Mouse (Mus musculus) ES-Bruce4 (cell line): Measurements from ENCODE around the gene Smim20. TPM values are rescaled to one million over a fixed set of nuclear protein-coding genes. Genes with fewer than 3 reads are reported as not detected.

Source experiments
- H3K27ac ChIP-seq: 2 replicates; pipeline ENCODE4 v1.5.1; 2012; ENCODE audit warnings: low read length, inconsistent platforms; ENCODE audit not compliant: insufficient read depth
- H3K27me3 ChIP-seq: 2 replicates; pipeline ENCODE4 v1.6.1; 2012; ENCODE audit warnings: mild to moderate bottlenecking, low read length, inconsistent platforms; ENCODE audit not compliant: control insufficient read depth, poor library complexity, insufficient read depth, severe bottlenecking
- H3K36me3 ChIP-seq: 2 replicates; pipeline ENCODE4 v1.6.1; 2012; ENCODE audit warnings: inconsistent platforms, mild to moderate bottlenecking, low read length, moderate library complexity; ENCODE audit not compliant: control insufficient read depth, poor library complexity, insufficient read depth, severe bottlenecking
- H3K4me1 ChIP-seq: one replicate; pipeline ENCODE4 v1.8.1; 2011; ENCODE audit warnings: low read length; ENCODE audit not compliant: control insufficient read depth, insufficient read depth
- H3K4me3 ChIP-seq: 2 replicates; pipeline ENCODE4 v1.5.1; 2011; ENCODE audit warnings: low read depth, mild to moderate bottlenecking, low read length
- H3K9ac ChIP-seq: 2 replicates; pipeline ENCODE4 v1.6.1; 2012; ENCODE audit warnings: low read depth, mild to moderate bottlenecking, inconsistent platforms; ENCODE audit not compliant: poor library complexity, severe bottlenecking
- H3K9me3 ChIP-seq: replicated peaks from 2 replicates; pipeline ENCODE4 v1.6.1; 2012; ENCODE audit warnings: mild to moderate bottlenecking, low read length, inconsistent platforms; ENCODE audit not compliant: control insufficient read depth, poor library complexity, insufficient read depth, severe bottlenecking
- CTCF ChIP-seq: IDR thresholded peaks from one replicate; pipeline ENCODE4 v1.8.1; 2011; ENCODE audit warnings: low read depth, low read length
- EP300 ChIP-seq: IDR thresholded peaks from 2 replicates; pipeline ENCODE4 v1.6.1; 2011; ENCODE audit warnings: low read depth, low read length; ENCODE audit not compliant: insufficient read depth
- POLR2A ChIP-seq: IDR thresholded peaks from one replicate; pipeline ENCODE4 v1.8.1; 2011; ENCODE audit warnings: low read length; ENCODE audit not compliant: insufficient read depth
- polyA plus RNA-seq: library from polyadenylated mRNA; stranded (reverse); fragments of >200 nt; gene quantifications from 2 replicates; pipeline ENCODE4 v1.2.4, GENCODE M21; 2011; ENCODE audit warnings: low read depth; ENCODE audit not compliant: missing spikeins, insufficient read depth, insufficient read length

Smim20 gene
- 20.0 and 33.1 TPM in 2 replicates for polyA plus RNA-seq

DNA sequence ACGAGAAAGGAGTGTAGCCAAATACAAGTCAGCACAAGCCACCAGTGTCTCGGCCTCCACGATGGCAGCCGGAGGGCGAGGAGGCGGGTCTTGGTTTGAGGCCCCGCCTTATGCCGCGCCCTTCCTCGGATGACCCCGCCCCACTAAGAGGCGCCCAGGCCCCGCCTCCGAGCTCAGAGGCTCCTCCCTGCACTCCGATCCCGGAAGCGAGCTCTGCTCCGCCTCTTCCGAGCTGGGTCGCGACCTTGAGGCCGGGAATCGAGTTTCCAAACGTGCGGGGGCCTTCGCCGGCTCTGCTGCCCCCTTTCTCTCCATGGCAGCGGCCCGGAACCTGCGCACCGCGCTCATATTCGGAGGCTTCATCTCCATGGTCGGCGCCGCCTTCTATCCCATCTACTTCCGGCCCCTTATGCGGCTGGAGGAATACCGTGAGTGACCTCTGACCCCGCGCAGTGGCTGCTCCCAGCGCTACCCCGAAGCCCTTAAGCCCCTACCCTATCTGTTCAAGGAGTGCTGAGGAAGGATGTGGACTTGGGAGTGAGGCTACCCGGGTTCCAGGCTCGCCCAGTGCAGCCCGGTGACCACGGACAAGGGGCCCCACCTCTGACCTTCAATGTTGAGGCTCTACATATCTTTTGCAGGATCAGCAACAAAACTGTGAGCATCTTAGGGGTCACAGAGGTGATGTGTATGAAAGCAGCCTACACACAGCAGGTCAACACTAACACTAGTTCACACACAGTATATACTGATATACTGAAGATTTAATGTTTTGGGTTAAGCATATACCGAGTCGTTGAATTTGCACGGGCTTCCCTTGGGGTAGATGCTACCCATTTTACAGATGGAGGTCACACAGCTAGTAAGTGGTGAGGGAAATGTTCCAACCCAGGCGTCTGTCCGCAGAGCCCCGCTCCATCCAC lies at the start of gene Smim20:
TSS of gene Smim20 (plus strand) at position 153 of the 923 bp plus-strand sequence.
- Histone ChIP-seq H3K4me3 (peak within 1 kb of the TSS; percentile 95), H3K36me3 (no peaks in the 10 kb centered on the region), H3K27ac (peak within 1 kb of the TSS; percentile 76), H3K9me3 (no peaks in the 10 kb centered on the region), H3K9ac (peak within 1 kb of the TSS; percentile 74), H3K4me1 (peaks cover 1% of the 10 kb centered on the region), H3K27me3 (no peaks in the 10 kb centered on the region)
- TF ChIP-seq EP300 (no peak), CTCF (no peak), POLR2A (no peak)

DNA sequence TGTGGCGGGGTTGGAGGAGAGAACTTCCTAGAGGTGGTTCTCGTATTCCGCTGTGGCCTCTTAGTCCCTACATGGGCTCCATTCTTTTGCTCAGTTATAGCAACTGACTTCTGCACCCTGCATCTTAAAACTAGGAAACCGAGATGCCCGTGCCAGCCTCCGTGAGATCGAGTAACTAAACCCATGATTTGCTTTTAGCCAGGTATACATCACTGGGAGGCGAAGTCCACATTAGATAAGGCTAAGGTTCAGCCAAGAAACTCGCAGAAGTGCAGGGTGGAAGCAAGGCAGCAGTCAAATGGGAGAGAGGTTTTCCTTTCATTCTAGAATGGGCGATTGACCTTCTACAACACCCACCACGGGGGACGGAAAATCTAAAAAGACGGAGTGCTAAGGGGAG lies 41.4 kb upstream of the Smim20 start:
- H3K36me3 ChIP-seq = no peaks in the 10 kb centered on the region
- H3K9ac ChIP-seq = no peak overlapping the region
- H3K9me3 ChIP-seq = no peaks in the 10 kb centered on the region
- no peaks in the 10 kb centered on the region for H3K27me3 ChIP-seq
- TF ChIP-seq CTCF (no peak), POLR2A (no peak), EP300 (no peak)
- H3K27ac ChIP-seq = no peak overlapping the region
- H3K4me3 ChIP-seq = no peak overlapping the region
- H3K4me1 ChIP-seq = no peaks in the 10 kb centered on the region

DNA sequence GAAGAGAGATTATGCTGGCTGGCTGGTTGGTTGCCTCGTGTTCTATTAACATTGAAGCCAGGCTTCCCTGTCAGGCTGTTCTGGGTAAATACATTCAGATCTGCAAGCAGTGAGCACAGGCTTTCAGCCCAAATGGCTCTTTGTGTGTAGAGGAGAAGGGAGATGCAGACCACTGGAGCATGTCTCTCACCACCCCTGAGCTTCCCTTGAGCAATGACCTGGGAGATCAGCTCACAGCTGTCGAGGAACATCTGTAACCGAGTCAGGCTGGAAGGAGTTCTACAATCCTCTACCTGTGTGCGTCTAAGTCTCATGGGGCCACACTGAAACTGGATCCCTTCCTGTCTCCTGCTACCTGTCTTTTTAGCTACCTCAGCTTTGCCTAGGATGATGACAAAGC lies 36.3 kb upstream of the Smim20 start:
- Histone ChIP-seq H3K27me3 (no peaks in the 10 kb centered on the region), H3K9ac (no peak overlapping the region), H3K36me3 (no peaks in the 10 kb centered on the region), H3K9me3 (no peaks in the 10 kb centered on the region), H3K27ac (no peak overlapping the region), H3K4me3 (no peak overlapping the region), H3K4me1 (no peaks in the 10 kb centered on the region)
- TF ChIP-seq CTCF (no peak), POLR2A (no peak), EP300 (no peak)

DNA sequence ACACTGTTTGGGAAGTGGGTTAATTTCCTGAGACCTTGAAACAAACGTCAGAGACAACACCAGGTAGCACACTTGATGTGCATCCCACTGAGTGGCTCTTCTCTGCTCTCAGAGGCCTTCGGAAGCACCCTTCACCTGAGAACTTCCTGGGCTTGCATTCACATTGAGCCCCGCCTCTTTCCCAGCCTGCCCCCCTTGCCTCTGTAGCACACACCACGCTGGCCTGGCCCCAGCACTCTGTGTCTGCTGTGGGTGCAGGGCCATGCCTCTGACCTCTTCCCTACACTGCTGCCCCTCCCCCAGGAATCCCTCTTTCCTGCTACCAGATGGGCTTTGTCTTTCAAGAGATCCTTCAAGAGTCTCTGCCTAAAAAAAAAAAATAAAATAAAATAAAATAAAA lies 31.3 kb upstream of the Smim20 start:
- no peaks in the 10 kb centered on the region for H3K4me1 ChIP-seq
- H3K9me3 ChIP-seq = no peaks in the 10 kb centered on the region
- H3K27ac ChIP-seq = no peak overlapping the region

DNA sequence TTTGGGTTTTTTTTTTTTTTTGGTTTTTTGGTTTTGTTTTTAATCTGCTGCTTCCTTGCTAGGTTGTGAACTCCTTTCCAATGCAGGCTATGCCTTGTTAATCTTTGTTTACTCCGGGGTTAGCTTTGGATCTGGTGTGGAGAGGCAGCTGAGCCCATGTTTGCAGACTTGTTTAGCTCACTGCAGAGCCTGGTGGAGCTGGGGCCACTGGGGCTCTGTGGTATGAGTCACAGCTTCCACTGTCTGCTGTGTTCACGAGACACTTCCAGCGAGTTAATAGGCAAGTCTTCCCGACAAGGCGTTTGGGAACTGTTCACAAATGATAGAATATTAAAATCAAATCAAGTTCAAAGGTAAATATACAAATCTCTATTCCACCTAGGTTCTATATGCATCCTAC lies 30.7 kb upstream of the Smim20 start:
- Histone ChIP-seq H3K27me3 (no peaks in the 10 kb centered on the region), H3K9me3 (no peaks in the 10 kb centered on the region), H3K9ac (no peak overlapping the region), H3K4me1 (no peaks in the 10 kb centered on the region), H3K27ac (no peak overlapping the region), H3K4me3 (no peak overlapping the region), H3K36me3 (no peaks in the 10 kb centered on the region)
- TF ChIP-seq CTCF (no peak), POLR2A (no peak), EP300 (no peak)

More for the DNA sequence above, 31.3 kb upstream of the Smim20 start:
- Histone ChIP-seq H3K4me3 (no peak overlapping the region), H3K9ac (no peak overlapping the region), H3K36me3 (no peaks in the 10 kb centered on the region), H3K27me3 (no peaks in the 10 kb centered on the region)
- TF ChIP-seq EP300 = no peak
- TF ChIP-seq CTCF = no peak
- TF ChIP-seq POLR2A = no peak

DNA sequence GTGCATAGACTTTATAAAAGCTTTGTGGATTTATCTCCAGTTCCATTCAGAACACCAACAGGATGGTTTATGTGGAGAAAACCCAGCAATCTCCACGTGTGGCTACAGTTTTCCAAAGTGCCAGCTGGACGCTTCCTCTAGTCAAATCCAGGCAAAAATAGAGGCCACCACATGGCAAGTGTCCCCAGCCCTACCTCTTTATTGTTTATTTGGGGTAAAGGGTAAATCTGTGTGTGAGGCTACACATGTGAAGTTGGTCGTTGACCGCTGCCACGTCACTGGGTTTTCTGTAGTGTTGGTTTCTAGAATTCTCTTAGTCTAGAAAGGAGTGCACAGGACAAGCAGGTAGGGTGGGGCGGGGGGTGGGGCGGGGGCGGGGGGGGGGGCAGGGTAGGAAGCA lies 30.1 kb upstream of the Smim20 start:
- Histone ChIP-seq H3K36me3 (no peaks in the 10 kb centered on the region), H3K27me3 (no peaks in the 10 kb centered on the region), H3K27ac (no peak overlapping the region), H3K9me3 (no peaks in the 10 kb centered on the region), H3K4me3 (no peak overlapping the region), H3K9ac (no peak overlapping the region), H3K4me1 (no peaks in the 10 kb centered on the region)
- TF ChIP-seq POLR2A (no peak), CTCF (no peak), EP300 (no peak)
